Mouse (Mus musculus) inflammation-experienced regulatory T-cells, adult 16 weeks (primary cell): ENCODE data around the gene Ackr2. TPM values are rescaled to one million over a fixed set of nuclear protein-coding genes. Genes with fewer than 3 reads are reported as not detected.

Experiments used
- polyA plus RNA-seq: library from polyadenylated mRNA; unstranded; fragments of 100-300 nt; shearing (Covaris generic); gene quantifications from one replicate; pipeline ENCODE4 v1.2.1, GENCODE M21; 2017

The Ackr2 gene
- not detected for polyA plus RNA-seq

GRCm38 (mm10) chr9:121898245-121898644 lies at the start of gene Ackr2:
Gene Ackr2, plus strand, starts transcription at chr9:121898355.

GRCm38 (mm10) chr9:121858153-121858488 lies 40.0 kb upstream of the Ackr2 start, which contains the start of gene Higd1a:
Gene Higd1a, minus strand, starts transcription at chr9:121858362.

GRCm38 (mm10) chr9:121916102-121916501 lies 17.9 kb downstream of the Ackr2 start, which contains the start of gene Cyp8b1:
Gene Cyp8b1, minus strand, starts transcription at chr9:121916305.

GRCm38 (mm10) chr9:121950418-121951113 lies 52.4 kb downstream of the Ackr2 start, which contains the start of gene Fam198a:
Gene Fam198a, plus strand, starts transcription at chr9:121950988.

Other genes with a start within 250 kb of the Ackr2 start
- 30.7 TPM for gene Sec22c, start 192.9 kb upstream of the Ackr2 start, polyA plus RNA-seq
- 32.7 TPM for gene Ss18l2, start 188.0 kb upstream of the Ackr2 start, polyA plus RNA-seq
- 139 TPM for gene Nktr, start 179.2 kb upstream of the Ackr2 start, polyA plus RNA-seq
- gene Zfp651, start 139.0 kb upstream of the Ackr2 start, polyA plus RNA-seq: 0.09 TPM
- gene Klhl40, start 120.7 kb upstream of the Ackr2 start, polyA plus RNA-seq: not detected
- not detected for gene Hhatl, start 105.8 kb upstream of the Ackr2 start, polyA plus RNA-seq
- gene Ccdc13, start 58.9 kb upstream of the Ackr2 start, polyA plus RNA-seq: not detected
- 83.9 TPM for gene Higd1a, start 40.0 kb upstream of the Ackr2 start, polyA plus RNA-seq
- not detected for gene Cyp8b1, start 17.9 kb downstream of the Ackr2 start, polyA plus RNA-seq
- gene Fam198a, start 52.6 kb downstream of the Ackr2 start, polyA plus RNA-seq: 0.11 TPM
- 0.40 TPM for gene Pomgnt2, start 98.8 kb downstream of the Ackr2 start, polyA plus RNA-seq
- gene Snrk, start 218.9 kb downstream of the Ackr2 start, polyA plus RNA-seq: 133 TPM